Mouse (Mus musculus): ENCODE measurements at regions not wholly inside any gene's neighbourhood (a gene's known extent, or its start where the extent isn't known, plus 50 kb on each side); places are given as distances from the start of the nearest gene placed in this dataset.
"Not testable (repeated sequence)": the region's sequence is repeated elsewhere in the genome, so short reads cannot be mapped to it uniquely, and the experiment has no call there.

DNA sequence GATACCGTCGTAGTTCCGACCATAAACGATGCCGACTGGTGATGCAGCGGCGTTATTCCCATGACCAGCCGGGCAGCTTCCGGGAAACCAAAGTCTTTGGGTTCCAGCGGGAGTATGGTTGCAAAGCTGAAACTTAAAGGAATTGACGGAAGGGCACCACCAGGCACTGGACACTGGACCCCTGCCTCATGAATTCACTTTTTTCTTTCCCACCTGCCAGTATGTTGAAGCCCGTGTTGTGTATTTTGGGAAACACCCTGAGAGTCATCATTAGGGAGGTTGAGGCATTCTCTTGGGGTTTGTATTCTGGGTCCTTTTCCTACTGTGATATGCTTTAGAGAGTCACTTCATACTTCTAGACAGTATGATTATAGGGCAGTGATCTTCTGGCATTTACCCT lies 197.9 kb downstream of the Samd9l start:
- not testable (repeated sequence) for ATAC-seq

DNA sequence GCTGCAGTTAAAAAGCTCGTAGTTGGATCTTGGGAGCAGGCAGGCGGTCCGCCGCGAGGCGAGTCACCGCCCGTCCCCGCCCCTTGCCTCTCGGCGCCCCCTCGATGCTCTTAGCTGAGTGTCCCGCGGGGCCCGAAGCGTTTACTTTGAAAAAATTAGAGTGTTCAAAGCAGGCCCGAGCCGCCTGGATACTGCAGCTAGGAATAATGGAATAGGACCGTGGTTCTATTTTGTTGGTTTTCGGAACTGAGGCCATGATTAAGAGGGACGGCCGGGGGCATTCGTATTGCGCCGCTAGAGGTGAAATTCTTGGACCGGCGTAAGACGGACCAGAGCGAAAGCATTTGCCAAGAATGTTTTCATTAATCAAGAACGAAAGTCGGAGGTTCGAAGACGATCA lies 198.3 kb downstream of the Samd9l start:
- ATAC-seq = no peak

DNA sequence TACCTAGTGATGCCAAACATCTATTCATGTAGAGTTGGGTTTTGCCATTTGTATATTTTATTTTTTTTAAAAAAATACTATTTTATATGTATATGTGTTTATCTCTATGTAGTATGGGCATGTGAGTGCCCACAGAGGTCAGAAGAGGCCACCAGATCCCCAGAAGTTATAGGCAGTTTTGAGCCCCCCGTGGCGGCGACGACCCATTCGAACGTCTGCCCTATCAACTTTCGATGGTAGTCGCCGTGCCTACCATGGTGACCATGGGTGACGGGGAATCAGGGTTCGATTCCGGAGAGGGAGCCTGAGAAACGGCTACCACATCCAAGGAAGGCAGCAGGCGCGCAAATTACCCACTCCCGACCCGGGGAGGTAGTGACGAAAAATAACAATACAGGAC lies 198.8 kb downstream of the Samd9l start:
- not testable (repeated sequence) for ATAC-seq

DNA sequence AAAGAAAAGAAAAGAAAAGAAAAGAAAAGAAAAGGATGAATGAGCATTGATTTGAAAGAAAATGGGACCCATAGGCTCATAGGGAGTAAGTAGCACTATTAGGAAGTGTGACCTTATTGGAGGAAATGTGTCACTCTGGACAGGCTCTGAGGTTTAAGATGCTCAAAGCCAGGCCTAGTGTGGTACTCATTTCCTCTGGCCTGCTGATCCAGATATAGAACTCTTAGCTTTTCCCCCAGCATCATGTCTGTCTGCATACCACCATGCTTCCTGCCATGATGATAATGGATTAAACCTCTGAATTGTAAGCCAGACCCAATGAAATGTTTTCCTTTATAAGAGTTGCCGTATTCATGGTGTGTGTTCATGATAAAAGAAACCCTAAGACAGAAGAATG lies 206.9 kb downstream of the Samd9l start:
- not testable (repeated sequence) for ATAC-seq

- ATAC-seq = not testable (repeated sequence)
Observed at GRCm38 (mm10) chr6:3191695-3192423, 207.5 kb downstream of the Samd9l start.

GRCm38 (mm10) chr6:3183819-3184199 lies 215.6 kb downstream of the Samd9l start:
- ATAC-seq = peak; percentile 52

GRCm38 (mm10) chr6:3182889-3183818 lies 216.2 kb downstream of the Samd9l start:
- peak; percentile 73 for ATAC-seq

DNA sequence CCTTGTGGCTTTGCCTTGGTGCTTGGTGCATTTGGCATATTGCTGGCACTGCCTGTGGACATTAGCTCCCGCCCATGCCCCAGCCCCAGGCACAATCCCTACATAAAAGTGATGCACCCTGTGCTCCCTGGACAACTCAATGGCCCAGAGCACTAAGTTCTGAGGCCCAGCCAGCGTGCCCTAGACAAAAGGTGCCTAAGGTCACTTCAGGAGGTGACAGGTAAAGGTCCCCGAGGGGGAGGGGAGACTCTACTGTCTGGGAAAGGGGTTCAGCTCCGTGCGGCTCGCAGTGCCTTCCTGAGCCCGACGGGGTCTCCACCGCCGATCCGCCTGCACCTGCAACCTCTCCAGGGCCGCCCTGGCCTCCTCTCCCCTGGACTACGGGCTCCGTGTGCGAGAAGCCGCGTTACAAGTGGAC lies 216.9 kb downstream of the Samd9l start:
- peak; percentile 8 for ATAC-seq

DNA sequence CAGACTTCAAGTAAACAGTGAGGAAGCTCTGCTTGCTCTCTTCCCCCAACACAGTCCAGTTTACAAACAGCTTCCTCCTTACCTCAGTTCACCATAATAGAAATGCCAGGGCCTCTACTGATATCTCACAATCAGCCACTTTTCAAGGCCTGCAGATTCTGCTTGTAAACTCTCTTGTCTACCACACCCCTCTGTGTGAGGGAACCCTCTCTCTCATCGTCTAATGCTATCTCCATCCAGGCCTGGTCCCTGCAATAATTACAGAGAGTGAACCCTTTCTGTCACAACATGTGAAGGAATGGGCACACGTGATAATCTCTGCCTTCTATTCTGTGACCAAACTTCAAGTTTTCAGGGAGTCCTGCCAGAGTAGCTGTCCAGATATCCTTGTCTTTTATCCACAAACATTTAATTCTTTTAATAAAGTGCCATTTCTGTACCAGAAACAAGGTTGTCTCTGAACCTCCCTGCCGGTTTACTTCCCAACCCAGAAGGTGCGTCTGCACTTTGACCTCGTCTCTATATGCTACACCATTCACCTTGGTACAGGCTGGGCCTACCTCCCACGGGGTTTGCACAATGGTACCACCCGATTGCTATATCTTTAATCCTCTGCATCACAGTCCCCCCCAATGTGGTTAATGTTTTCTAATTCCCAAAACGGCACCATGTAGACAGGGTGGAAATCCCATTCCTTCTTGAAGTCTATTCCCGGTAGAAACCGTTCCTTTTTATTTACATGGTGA lies 219.6 kb downstream of the Samd9l start:
- ATAC-seq = not testable (repeated sequence)

- not testable (repeated sequence) for ATAC-seq
Observed at GRCm38 (mm10) chr6:3169479-3169878, 229.9 kb downstream of the Samd9l start.

- ATAC-seq = peak; percentile 96
Observed at GRCm38 (mm10) chr6:3166149-3166548, 233.2 kb downstream of the Samd9l start.

GRCm38 (mm10) chr6:3151901-3152300 lies 247.5 kb downstream of the Samd9l start:
- ATAC-seq = not testable (repeated sequence)

DNA sequence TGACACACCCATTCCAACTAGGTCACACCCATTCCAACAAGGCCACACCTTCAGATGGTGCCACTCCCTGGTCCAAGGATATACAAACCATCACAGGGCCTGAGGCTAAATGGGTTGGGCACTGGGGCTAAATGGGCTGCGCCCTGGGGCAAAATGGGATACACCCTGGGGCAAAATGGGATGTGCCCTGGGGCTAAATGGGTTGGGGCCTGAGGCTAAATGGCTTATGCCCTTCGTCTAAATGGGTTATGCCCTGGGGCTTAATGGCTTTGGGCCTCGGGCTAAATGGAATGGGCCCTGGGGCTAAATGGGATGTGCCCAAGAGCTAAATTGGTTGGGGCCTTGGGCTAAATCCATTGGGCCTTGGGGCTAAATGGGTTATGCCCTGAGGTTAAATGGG lies 261.5 kb downstream of the Samd9l start:
- ATAC-seq = not testable (repeated sequence)

DNA sequence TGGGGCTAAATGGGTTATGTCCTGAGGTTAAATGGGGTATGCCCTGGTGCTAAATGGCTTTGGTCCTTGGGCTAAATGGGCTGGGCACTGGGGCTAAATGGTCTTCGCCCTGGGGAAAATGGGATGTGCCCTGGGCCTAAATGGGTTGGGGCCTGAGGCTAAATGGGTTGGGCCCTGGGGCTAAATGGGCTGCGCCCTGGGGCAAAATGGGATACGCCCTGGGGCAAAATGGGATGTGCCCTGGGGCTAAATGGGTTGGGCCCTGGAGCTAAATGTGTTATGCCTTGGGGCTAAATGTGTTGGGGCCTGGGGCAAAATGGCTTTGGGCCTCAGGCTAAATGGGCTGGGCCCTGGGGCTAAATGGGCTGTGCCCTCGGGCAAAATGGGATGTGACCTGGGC lies 265.6 kb downstream of the Samd9l start:
- ATAC-seq = not testable (repeated sequence)

DNA sequence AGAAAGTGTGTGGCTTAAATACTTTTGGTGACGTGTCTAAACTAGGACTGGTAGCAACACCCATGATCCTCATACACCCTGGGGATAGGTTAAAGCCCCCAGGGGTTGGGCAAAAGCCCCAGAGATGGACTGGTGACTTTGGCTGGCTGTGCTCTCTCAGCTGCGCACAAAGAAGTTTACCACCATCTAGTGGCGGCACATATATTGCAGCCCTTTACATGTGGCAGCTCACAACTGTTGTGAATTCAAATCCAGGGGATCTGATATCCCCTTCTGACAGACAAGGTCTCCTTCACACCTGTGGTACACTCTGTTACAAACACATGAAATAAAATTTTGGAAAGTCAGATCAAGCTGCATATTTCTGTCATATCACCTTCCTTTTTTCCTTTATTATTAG lies 283.1 kb downstream of the Samd9l start:
- ATAC-seq = peak; percentile 49
